Mouse (Mus musculus) lung, postnatal 10 days (tissue): Measurements from ENCODE around the gene 4833439L19Rik.
A peak's percentile ranks its signal among the peaks of the same experiment; 100 is the strongest.

Experiments used
- DNase-seq: peaks from one replicate; pipeline ENCODE4 v3.0.0; 2021

The 4833439L19Rik gene

DNA sequence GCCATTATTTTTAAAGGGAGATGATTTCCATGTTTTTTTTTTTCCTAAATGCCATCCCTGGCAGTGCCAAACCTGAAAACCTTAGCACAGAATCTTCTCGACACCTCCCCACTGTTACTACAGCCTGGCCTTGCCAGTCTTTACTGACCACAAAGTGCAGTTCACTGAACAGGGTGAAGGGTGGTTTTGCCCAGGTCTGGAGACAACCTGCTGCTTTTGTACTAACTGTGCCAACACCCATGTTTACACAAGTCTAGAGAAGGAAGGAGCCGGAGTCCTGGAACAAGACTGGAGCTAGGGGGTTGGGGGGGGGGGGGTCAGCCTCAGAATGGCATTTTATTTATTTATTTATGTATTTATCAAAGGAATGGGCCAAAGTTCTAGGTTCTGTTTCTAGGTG, 16.1 kb upstream of the 4833439L19Rik start:
- DNase-seq = no peak

DNA sequence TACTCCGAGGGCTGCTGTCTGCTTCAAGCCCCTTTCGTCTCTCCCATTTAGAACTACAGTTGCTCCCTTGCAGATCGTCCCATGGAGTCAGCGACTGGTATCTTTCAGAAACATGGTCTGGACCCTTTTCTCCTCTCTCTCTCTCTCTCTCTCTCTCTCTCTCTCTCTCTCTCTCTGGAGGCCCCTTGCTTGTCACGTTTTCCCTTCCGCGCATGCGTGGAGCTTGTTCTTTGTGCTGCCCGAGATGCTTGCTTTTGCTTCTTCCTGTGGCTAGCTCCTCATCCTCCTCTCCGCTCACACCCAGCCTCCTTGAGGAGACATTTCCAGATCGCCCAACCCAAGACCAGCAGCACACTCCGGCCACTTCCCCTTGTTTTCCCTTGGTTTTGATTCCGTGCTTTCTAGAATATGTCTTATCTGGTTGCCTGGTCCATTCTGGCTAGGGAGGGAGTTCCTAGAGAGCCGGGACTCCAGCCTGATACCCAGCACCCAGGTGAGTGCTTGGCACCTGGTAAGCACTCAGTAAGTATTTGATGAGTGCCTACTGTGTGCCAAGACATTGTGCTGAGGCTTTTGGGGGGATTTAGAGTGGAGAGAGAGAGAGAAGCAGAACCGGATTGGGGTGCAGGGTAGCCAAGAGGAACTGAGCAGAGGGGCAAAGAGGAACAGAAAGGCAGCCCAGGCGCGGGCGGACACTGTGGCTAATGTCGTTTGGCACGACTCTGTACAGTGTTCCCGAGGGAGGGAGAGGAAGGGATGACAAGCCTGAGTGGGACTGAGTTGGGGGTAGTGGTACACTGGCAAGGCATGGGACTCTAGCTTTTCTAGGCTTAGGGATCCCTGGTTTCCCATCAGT, 12.6 kb upstream of the 4833439L19Rik start:
- DNase-seq = no peak

DNA sequence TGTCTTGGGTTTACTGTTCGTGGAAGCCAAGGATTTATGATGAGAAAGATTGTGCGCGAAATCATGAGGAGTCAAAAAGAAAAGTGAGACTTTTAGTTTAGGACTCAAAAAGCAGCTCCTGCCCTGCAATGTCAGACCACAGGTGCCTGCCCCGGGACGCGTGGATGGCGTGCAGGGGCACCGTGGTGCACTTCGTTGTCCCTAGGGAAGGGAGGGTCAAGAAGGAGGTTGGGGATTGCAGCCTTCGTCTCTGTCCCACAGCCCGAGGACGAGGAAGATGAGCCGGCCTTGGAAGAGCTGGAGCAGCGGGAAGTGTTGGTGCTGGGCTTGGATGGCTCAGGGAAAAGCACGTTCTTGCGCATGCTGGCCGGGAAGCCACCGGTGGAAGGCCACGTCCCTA, 10.3 kb upstream of the 4833439L19Rik start:
- DNase-seq = no peak

DNA sequence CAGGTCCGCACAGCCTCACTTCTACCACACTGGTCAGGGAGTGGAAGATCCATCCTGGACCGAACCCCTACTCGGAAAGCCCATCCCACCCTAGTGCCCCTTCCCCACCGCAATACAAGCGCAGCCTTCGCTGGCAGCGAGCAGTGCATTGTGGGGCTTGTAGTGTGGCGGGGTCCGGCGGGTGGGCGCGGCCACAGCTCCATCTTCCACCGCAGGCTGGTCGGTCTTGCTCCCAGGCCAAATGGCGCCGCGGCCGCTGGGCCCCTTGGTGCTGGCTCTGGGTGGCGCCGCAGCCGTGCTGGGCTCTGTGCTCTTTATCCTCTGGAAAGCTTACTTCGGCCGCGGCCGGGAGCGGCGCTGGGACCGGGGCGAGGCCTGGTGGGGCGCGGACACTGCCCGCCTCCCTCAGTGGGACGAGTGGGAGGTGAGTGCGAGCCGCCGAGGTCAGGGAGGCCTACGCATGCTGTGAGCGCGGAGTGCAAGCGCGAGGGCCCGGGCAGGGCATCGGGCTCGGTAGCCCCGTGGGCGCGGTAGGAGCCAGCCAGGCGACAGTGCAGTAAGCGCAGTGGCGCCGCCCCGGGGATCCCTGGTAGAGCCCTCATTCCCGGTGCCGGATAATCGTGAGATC, 9.7 kb upstream of the 4833439L19Rik start, which contains the start of gene Arl10:
Arl10 (plus strand) TSS at position 162 of the 628 bp plus-strand sequence.
- peak; percentile 84 for DNase-seq

DNA sequence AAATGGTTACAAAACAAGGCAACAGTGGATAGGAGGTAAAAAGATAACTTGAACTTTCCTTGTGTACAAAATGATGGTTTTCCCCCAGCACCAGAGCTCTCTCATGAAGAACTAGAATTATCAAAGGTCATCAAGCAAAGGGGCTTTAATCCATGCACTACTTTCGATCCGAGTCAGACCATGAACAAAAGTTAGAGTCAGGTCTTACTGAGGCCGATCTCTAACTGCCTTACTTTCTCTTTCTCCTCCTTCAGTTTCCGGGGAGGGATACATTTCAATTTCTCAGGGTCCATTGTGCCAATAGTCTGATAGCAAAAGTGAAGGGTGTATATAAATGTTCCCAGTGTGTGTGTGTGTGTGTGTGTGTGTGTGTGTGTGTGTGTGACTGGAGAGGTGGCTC, 7.4 kb upstream of the 4833439L19Rik start:
- no peak for DNase-seq

DNA sequence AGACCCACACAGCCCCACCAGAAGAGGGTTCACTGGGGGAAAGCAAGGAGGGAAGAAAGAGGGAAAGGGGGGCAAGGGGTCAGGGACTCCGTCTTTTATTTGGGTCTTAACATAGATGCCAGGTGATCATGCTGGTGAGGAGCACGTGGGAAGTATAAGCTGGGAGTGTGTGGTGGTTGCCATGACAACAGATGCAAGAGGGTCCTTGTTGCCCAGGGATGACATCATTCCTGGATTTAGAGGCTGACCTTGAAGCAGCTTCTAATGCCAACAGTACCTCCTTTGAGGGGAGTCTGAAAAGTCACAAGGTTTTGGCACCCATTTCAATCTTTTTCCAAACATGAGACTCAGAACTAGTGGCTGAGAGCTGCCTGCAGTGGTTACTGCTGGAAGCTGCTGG, 6.4 kb upstream of the 4833439L19Rik start:
- DNase-seq = no peak

DNA sequence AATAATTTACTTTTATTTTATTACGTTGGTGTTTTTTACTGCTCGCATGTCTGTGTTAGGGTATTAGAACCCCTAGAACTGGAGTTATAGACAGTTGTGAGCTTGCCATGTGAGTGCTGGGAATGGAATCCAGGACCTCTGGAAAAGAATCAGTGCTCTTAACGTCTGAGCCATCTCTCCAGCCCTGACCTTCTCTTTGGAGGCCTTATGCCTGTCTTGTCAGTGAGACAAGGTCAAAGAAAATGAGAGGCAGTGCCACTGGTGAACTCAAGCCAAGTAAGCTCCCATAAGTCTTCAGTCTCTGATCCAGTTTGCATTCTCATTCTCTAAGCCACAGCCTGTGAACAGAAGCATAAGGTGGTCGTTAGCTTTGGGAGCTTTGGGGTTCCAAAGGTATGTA, 5.5 kb upstream of the 4833439L19Rik start:
- no peak for DNase-seq

DNA sequence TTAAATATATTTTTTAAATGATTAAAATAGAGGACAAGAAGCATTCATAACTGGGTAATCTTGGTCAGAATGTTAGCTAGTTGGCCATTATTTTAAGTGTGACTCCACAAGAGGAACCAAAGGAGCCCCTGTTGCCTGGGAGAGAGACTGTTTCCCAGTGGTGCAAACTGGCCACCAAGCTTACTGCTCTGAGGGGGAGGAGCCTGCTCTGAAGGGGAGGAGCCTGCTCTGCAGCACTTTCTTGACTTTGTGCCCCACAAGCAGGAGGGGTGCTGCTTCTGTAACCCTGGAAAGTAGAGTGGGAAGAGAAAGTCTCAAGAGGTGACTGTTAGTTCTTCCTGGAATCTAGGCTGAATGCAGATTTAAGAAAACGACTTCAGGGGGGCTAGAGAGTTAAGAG, 4.0 kb upstream of the 4833439L19Rik start:
- no peak for DNase-seq

DNA sequence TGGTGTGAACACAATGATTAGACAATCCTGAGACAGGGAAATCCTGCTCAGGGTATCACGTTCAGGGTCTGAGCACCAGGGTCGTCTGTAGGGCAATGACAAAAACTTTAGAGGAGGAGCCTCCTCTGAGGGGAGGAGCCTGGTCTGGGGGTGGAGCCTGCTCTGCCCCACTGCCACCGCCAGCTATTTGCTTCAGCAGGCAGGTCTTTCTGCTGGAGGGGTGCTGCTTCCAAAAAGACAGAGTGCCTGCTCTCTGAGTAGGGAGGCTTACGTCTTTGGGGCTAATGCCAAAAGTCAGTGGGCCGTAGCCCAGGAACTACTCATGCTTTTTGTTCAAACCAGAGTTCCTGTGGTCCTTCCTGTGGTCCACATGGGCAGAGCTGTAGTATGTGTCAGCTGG, 3.1 kb upstream of the 4833439L19Rik start:
- DNase-seq = no peak

DNA sequence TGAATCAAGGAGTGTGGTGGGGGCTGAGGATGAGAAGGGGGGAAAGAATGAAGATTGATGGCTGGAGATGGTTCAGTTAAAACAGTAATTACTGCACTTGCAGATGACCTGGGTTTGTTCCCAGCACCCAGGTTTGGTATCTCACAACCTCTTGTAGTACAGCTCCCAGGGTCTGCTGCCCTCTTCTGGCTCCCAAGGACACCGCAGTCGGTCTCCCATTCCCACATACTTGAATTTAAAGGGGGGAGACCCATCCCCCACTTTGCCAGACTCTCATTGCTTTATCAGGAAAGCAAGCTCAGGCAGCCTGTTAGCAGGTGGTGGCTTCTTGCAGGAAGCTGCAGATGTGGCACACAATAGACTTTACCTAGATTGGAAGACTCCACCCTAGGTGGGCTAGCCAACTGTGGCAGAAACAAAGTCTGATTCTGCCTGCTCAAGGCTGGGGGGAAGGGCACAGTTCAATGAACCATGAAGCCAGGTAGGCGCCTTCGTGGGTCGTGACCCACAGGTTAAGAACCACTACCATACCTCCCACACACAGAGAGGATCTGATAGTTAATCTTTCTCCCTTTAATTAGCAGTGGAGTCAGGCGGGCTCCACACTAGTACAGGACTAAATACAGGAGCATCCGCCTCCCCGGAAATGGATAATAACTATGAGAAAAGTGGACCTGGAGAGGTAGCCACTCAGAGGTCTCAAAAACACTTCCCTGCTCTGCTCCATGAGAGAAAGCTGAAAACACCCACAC, 535 bp upstream of the 4833439L19Rik start:
- DNase-seq = peak; percentile 75

DNA sequence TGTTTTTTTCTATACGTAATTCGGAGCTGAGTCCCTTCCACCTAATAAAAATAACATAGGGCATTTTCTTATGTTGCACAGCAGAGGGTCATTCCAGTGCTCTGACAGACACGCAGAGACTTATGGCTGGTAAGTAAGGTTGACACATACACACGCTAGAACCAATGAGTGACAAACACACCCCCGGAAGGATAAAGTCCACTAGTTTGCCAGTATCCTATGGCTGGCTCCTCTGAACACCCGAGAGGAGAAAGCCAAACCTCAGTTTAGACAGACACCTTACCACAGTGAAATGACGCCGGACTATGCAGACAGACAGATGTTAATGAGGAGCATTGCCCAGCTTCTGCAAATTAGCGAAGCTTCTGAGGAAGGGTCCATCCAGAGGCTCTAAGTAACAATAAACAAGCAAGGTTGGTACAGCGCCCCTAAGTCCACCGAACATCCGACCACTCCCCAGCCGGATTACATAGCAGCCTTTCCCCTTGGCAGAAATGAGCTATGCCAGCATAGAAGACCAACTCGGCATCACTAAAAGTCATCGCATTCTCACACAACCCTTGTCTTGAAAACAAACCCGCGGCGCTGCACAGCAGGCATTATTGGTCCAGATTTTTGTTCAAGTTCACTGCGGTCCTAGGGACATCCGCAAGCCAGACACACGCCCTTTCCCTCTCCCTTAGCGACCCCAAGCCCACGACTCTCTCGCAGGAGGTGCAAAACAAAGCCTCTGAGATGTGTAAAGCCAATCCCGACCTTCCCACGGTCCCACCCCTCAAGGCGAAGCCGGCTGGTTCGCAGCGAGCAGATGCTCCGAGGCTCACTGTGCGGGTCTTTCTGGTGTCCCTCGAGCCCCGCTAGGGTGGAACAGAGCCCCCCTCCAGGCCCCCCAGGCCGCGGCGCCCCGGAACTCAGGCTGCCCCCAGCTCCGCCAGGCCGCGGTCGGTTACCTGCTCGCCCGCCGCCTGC, 719 bp downstream of the 4833439L19Rik start:
- DNase-seq = no peak

DNA sequence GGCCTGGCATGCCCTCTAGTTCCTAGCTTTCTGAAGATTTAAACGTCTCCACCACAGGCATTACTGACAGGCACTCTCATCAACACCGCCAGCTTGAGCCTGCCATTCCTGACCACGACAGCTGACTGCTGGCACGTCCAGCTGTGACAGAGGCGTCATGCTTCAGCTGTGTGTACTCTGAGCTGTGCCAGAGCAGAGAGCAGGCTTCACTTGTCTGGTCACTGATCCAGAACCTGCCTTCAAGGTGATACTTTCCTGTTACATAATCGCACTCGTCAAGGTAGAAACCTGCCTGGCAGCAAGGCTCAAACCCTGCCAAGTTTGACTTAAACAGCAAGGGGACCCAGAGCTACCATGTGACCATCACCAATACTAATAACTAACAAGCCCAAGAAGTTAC, 2.7 kb downstream of the 4833439L19Rik start:
- DNase-seq = no peak

DNA sequence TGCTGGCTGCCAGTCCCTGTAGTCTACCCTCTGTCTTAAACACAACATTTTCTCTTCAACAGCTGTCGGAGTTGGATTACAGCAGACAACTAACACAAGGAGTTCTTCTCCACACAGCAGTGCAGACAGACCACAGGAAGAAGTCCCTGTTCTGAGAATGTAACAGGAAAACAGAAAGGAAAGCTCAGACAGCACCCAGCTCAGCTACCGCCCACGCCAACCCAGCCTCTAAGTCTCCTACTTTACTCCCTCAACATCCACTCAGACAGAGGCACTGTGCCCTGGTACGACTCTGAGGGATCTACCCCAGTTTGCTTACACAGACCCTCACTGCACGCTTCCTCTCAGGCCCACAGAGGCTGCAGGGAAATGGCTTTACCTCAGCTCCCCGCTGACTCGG, 4.6 kb downstream of the 4833439L19Rik start:
- no peak for DNase-seq

DNA sequence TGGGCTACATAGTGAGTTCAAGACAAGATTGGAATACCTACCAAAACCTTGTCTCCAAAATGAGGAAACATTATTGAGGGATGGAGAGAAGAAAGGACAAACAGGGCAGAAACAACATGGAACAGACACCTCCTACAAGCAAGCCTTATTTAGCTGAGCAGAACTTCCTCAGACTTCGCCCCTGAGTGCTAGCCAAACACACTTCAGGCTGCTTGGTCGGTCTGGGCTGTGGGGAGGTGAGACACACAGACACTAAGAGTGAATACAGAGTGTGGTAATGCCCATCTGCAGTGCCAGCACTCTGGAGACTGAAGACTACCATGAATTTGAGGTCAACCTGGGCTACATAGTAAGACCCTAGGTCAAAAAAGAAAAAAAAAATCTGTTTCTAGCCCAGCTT, 5.6 kb downstream of the 4833439L19Rik start:
- DNase-seq = no peak

DNA sequence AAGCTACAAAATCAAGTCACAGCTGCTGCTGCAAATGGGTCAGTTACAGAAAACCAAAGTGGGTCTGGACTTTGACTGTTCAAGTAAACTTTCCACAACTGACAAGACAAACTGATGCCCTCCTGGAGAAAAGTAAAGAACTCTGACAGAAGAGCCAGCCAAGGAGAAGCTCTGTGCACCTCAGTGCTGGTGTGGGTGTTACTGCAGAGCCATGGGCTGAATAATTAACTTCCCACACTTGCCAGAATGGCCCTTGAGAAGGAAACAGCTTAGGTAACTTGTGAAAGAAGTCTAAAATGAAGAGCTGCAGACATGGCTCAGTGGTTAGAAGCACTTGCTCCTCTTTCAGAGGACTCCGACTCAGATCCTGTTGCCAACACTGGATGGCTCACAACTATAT, 7.6 kb downstream of the 4833439L19Rik start:
- DNase-seq = no peak

DNA sequence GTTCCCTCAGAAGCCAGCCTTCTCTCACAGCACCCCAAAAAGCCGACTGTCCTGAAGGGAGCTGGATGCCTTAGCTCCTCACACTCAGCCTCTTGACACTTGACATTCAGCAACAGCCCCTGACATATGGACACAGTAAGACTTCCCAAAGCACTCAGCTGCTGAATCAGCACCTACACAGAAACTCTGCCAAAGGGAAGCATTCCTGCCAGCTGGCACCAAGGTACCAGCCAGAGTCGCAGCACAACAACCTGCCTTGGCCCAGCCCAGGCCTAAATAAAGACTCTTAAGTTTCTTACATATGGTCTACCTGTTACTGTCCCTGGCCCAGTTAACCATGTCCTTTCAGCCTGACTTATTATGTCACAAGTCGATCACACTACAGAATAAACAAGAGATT, 8.4 kb downstream of the 4833439L19Rik start:
- no peak for DNase-seq

DNA sequence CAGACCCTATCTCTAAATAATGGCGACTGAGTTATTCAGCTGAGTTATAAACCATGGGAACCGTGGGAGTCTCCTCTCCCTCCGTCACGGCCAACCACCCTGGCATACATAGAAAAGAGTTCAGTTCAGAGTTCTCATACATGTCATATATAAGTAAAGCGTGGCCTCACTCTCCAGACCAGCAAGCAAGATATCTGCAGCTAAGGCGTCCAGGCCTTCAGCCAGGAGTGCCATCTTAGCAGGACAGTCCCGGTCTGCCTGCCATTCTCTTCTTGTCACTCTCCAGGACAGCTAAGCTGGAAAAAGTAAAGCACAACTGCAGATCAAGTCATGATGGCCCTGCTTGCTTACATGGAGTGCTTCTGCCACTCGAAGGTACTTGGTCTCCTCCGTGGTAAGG, 9.1 kb downstream of the 4833439L19Rik start:
- no peak for DNase-seq

DNA sequence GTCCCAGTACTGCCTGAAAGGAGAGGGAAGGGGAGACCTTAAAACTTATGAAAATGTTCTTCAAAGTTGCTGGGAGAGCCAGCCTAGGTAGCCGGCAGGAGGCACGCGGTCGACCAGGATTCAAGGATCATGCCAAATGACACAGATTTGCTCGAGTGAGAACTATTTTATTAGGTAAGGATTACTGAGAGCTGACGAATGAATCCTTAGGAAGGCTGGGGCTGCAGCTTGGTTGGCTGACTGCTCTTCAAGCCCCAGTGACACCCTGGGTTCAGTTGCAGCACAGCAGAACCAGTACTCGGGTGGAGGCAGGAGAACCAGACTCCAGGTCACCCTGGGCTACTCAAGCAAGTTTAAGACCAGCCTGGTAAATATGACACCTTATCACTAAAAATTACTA, 17.2 kb downstream of the 4833439L19Rik start:
- no peak for DNase-seq

DNA sequence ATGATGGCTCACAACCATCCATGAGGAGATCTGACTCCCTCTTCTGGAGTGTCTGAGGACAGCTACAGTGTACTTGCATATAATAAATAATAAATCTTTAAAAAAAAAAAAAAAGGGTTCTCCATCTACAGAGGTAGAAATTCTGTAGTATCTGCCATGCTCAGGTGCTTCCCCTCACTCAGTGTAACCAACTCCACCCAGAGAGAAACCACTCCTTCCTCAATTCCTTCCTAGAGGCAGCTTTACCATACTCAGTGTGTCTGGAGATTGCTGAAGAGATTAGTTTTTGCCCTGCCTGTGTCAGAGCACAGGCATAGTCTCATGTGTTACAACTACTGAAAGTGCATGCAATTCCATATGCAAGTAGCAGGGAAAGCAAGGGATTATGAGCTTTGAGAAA, 33.1 kb downstream of the 4833439L19Rik start:
- DNase-seq = no peak

DNA sequence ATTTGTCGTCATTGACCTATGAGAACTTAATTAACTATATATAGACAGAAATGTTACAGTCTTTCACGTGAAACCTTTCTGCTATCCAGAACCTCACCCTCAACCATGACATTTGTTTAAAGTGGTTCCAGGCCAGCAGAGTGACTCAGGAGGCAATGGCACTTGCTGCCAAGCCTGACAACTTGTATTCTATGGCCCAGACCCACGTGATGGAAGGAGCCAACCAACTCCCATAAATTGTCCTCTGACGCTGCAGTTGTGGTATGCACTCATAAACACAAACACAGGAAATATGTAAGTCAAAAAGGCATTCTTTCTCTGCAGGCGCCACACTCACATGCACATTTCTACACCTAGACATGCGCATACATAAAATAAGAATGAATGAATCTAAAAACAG, 38.1 kb downstream of the 4833439L19Rik start:
- no peak for DNase-seq

DNA sequence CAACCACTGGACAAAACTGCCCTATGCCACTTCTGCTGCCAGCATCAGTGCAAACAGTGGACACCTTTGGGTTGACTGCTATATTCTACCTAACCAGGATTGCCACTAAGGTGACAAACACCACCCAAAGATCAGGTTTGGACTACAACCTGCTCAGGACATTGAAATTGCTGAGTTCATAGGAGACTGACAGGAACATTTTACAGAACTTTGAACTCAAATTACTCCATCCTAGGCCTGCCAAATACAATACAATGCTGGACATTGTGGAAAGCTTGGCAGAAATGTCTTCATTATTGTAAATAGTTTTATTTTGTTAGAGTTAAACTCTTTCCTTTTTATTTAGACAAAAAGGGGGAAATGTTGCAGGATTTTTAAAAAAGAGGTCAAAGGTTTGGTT, 44.1 kb downstream of the 4833439L19Rik start:
- no peak for DNase-seq

DNA sequence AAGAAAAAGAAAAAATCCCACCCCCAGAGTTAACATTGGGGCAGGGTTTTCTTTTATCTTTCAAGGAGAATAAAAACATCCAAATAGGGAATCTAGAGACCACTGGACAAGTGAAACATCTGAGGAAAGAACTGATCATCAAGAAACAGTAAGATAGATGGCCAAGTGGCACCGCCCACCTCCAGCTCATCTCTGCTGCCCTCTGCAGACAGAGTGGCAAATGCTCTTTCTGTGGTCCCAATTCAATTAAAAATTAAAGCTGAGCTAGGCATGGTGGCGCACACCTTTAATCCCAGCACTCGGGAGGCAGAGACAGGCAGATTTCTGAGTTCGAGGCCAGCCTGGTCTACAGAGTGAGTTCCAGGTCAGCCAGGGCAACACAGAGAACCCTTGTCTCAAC, 45.0 kb downstream of the 4833439L19Rik start:
- peak; percentile 26 for DNase-seq

DNA sequence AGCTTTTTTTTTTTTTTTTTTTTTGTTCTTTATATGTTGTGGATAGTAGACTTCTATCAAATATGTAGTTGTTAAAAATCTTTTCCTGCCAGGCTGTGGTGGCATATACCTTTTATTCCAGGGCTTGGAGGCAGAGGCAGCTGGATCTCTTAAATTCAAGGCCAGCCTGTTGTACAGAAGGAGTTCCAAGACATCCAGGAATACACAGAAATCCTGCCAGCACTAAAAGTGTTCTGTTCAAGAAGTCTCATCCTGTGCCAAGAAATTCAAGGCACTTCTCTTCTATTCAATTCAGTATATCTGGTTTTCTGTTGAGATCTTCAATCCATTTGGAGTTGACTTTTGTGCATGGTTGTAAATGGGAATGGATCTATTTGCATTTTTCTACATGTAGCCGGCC, 59.3 kb downstream of the 4833439L19Rik start:
- no peak for DNase-seq
